Mouse (Mus musculus) ovary, adult 18-20 months (tissue): ENCODE data around the gene Olfr1445.

ENCODE experiments used
- DNase-seq: peaks from one replicate; pipeline ENCODE4 v3.0.0; 2022; ENCODE audit warnings: low spot score, mixed read lengths

The Olfr1445 gene

DNA sequence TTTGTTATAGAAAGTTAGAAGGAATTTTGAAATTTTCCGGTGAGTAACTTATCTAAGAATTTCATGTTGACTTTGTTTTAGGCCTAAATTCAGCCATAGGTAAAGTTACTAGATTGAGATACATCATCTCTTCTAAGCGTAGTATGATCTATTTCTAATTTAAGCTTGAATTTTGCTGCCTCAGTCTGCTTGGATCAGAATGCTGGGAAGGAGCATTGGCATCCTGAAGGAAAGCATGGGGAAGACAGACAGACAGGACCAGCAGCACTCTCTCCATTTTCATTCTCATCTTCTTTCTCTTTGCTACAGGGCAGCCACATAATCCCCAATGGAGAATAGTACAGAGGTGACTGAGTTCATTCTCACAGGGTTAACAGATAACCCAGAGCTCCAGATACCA, at the start of gene Olfr1445:
Gene Olfr1445, plus strand, starts transcription at position 301 of the 400 bp plus-strand sequence.
- no peak for DNase-seq

DNA sequence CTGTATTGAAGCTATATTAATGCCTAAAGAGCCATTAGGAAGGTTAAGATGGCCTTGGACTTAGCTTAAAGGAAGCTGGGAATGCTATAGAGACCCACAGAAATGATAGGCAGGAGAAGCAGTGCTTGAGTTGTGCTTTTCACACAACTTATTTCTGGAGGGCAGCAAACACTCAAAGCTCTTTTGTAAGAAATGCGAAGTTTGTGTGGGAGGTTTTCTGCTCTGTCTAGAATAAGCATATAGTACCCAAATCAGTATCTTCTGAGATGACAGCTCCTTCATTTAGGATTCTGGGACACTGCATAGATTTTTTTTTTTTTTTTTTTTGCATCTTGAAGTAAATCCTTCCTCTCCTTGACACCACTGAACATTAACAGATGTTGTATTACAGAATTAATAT, 45.1 kb upstream of the Olfr1445 start:
- no peak for DNase-seq

DNA sequence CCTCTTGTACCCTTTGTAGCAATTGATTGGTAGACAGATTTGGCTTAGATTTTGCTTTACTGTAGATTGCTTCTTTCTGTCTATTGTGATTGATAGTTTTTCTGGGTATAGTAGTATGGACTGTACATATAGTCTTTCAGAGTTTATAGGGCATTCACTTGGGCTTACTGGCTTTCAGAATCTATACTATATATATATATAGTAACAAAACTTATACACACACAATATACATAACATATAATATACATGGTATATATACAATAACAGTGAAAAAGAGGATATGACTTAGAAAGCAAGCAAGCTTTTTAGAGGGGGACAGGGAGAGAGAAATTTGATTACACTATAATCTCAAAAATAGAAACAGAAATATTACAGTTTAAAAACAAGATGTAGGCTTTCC, 37.3 kb upstream of the Olfr1445 start, which contains the start of gene Gm5244:
Gene Gm5244, plus strand, starts transcription at position 301 of the 400 bp plus-strand sequence.
- no peak for DNase-seq

DNA sequence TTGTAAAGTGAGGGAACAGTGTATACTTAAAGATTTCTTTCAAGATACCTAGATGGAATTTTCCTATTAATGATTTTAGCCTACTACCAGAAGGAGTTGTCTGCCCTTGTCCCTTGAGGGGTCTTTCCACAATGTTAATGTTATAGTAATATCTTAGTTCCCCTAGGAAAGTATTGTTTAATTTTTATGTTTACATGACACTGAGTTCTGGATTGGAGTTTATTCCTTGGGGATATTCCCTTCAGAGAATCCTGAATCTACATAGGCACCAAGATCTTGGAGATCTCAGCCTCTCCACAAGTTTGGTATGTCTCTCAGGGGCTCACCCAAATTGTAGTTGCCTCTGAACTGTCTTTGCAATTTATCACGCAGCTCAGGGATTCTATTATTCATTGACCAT, 26.7 kb upstream of the Olfr1445 start, which contains the start of gene Olfr1444:
Gene Olfr1444, plus strand, starts transcription at position 301 of the 400 bp plus-strand sequence.
- no peak for DNase-seq

DNA sequence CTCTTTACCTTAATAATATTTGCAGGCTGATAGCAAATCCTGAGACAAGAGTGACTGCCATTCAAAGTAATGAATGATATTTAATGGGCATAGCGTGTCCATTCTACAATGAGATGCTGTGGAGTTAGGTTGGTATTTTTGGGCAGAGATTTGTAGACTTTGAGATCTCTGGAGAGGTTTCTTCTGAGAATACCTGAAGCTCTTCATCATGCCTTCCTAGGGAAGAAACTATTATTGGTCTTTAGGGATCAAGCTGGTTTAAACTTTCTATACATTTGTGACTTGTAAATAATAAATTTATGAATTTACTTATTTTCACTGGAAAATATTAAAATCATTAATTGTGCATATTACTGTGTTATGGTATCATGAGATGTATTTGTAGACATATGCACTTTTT, 9.8 kb downstream of the Olfr1445 start, which contains the start of gene Olfr1446:
Gene Olfr1446, minus strand, starts transcription at position 101 of the 400 bp plus-strand sequence.
- DNase-seq = no peak

DNA sequence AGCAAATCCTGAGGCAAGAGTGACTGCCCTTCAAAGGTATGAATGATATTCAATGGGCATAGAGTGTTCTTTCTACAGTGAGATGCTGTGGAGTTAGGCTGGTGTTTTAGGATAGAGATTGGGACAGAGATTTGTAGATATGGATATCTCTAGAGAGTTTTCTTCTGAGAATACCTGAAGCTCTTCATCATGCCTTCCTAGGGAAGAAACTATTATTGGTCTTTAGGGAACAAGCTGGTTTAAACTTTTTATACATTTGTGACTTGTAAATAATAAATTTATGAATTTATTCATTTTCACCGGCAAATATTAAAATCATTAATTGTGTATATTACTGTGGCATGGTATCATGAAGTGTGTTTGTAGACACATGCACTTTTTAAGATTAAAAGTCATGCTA, 20.0 kb downstream of the Olfr1445 start, which contains the start of gene Olfr1447:
Gene Olfr1447, minus strand, starts transcription at position 101 of the 400 bp plus-strand sequence.
- no peak for DNase-seq

DNA sequence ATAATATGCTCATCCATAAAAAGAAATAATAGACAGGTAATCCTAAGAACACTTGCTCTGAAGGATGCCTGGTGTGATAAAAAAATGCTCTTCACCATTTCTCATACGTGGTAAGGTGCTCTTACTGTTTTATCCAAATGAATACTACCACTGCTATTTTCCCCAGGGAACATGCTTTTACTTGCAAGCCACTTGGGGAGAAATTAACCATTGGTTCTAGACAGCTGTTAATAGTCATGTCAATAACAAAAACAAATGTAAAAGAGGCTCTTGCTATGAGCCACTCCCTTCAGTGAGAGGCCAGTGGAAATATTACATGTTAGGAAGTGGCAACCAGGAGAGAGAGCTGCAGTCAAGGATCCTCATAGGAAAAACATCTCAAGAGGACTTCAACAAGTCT, 40.7 kb downstream of the Olfr1445 start, which contains the start of gene Olfr1448:
Gene Olfr1448, minus strand, starts transcription at position 101 of the 400 bp plus-strand sequence.
- DNase-seq = no peak

DNA sequence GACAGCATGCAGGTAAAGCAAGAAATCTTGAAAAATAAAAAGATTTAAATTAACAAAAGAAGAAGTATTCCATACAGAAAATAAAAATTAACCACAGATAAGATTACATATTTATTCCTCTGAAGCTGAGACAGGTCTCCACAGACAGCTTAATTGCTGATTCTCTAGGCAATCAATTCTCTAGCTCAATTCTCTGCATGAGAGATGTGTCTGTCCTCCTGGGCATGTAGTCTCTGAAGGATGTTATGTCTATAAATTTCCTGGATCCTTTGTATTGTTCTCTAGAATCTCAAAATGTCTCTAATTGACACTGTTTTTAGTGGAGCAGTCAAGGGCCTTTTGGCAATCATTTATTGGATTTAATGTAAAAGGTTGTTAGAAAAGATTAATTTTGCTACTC, 46.9 kb downstream of the Olfr1445 start, which contains the start of gene Olfr1449:
Gene Olfr1449, plus strand, starts transcription at position 301 of the 400 bp plus-strand sequence.
- no peak for DNase-seq
